Mouse (Mus musculus) small intestine, adult 10 weeks (tissue): Measurements from ENCODE around the gene H2afb1. TPM values are rescaled to one million over a fixed set of nuclear protein-coding genes. Genes with fewer than 3 reads are reported as not detected.

Experiments
- polyA plus RNA-seq: library from polyadenylated mRNA; stranded (reverse); fragments of 350-450 nt; fragmentation: Illumina TruSeq; extraction: RNeasy Lipid Tissue Mini Kit (QIAGEN cat#74804); gene quantifications from one replicate; pipeline ENCODE4 v1.2.3, GENCODE M21; 2014; ENCODE audit warnings: low replicate concordance

Gene H2afb1
- not detected for polyA plus RNA-seq

DNA sequence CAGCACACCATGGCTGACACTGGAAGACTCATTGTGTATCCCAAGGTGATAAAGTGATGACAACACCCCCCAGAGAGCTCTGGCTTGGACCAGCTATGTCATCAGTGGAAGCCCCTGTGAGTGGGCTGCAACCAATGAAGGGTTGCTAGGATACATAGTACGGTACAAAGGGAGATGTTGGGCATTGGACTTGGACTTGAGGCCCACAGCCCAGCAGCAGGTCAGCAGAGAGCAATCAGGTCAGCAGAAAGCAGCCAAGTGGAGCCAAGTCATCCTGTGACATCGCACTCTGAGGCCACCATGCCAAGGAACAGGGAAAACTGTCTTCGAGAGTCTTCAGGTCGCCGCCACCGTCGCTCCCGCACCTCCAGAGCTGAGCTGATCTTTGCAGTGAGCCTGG, at the start of gene H2afb1:
Gene H2afb1, plus strand, starts transcription at position 301 of the 400 bp plus-strand sequence.

